Comparison of ENCODE assay signal across 14 mouse cellular contexts in genomic region chr10:77427610-77428009, GRCm38 (mm10). TPM values are rescaled to one million over a fixed set of nuclear protein-coding genes. Genes with fewer than 3 reads are reported as not detected.
DNase-seq lines count a peak whose midpoint lies in the region; ATAC-seq lines count a peak whose summit lies in the region.
"Had no signal": no experiment of that assay in that cellular context is flagged by ENCODE, and none has a peak within 500 bp of the region (broad histone marks: within the 10 kb centered on the region; RNA-seq: fewer than 3 reads in every experiment).

No protein-coding gene starts in this region.

- no peaks in the 10 kb centered on the region for H3K9me3 ChIP-seq in heart, embryonic 13.5 days
- H3K9me3 ChIP-seq in lung, embryonic 16.5 days (ENCODE audit: control insufficient read depth, low read length): no peaks in the 10 kb centered on the region
- H3K9me3 ChIP-seq in kidney, embryonic 16.5 days (ENCODE audit: low read length): no peaks in the 10 kb centered on the region
- H3K9me3 ChIP-seq: G1E; liver, embryonic 12.5 days; midbrain, embryonic 10.5 days had no signal

- H3K27ac ChIP-seq in heart, embryonic 13.5 days (replicated peaks): peak overlapping the region; percentile 66
- H3K27ac ChIP-seq in lung, embryonic 16.5 days (ENCODE audit: low read length): no peak overlapping the region
- no peak overlapping the region for H3K27ac ChIP-seq in kidney, embryonic 16.5 days (ENCODE audit: low read length)
- H3K27ac ChIP-seq: kidney, postnatal 0 days; liver, embryonic 12.5 days; midbrain, embryonic 10.5 days had no signal

- peak overlapping the region; percentile 17 for H3K9ac ChIP-seq in heart, embryonic 13.5 days
- no peak overlapping the region; the same call in 1 of the 2 replicates for H3K9ac ChIP-seq in lung, embryonic 16.5 days (ENCODE audit: low read length)
- H3K9ac ChIP-seq in kidney, embryonic 16.5 days (replicated peaks; ENCODE audit: low read length): no peak overlapping the region
- H3K9ac ChIP-seq: liver, embryonic 12.5 days had no signal

- no peaks in the 10 kb centered on the region for H3K27me3 ChIP-seq in heart, embryonic 13.5 days (replicated peaks)
- H3K27me3 ChIP-seq in lung, embryonic 16.5 days (ENCODE audit: control insufficient read depth, insufficient read depth, low read depth, low read length): no peaks in the 10 kb centered on the region
- no peaks in the 10 kb centered on the region for H3K27me3 ChIP-seq in kidney, embryonic 16.5 days (ENCODE audit: insufficient read depth, low read length)

- intact Hi-C loops in heart, postnatal 25 days (cut with DNase I): no loop called here

- WGBS in heart, embryonic 13.5 days: 20% methylated on average over 2 of the region's 2 CpGs
- WGBS in lung, embryonic 16.5 days: 31% methylated on average over 2 of the region's 2 CpGs
- WGBS in kidney, embryonic 16.5 days: 44% methylated on average over 2 of the region's 2 CpGs

- H3K4me2 ChIP-seq in heart, embryonic 13.5 days: no peak overlapping the region
- H3K4me2 ChIP-seq in lung, embryonic 16.5 days (ENCODE audit: low read depth, low read length): no peak overlapping the region
- H3K4me2 ChIP-seq in kidney, embryonic 16.5 days (replicated peaks; ENCODE audit: low read depth, low read length): no peak overlapping the region
- H3K4me2 ChIP-seq: liver, embryonic 12.5 days had no signal

- H3K4me1 ChIP-seq in heart, embryonic 13.5 days: peaks cover 19% of the 10 kb centered on the region
- no peaks in the 10 kb centered on the region for H3K4me1 ChIP-seq in lung, embryonic 16.5 days (replicated peaks; ENCODE audit: control insufficient read depth, insufficient read depth, low read length)
- no peaks in the 10 kb centered on the region for H3K4me1 ChIP-seq in kidney, embryonic 16.5 days (ENCODE audit: insufficient read depth, low read length)
- H3K4me1 ChIP-seq: liver, embryonic 12.5 days; midbrain, embryonic 10.5 days had no signal

- ATAC-seq in heart, embryonic 13.5 days (ENCODE audit: extremely low read depth, insufficient number of reproducible peaks, low FRiP score, low TSS enrichment): no peak
- peak; percentile 61; the same call in 1 of the 2 replicates for ATAC-seq in lung, embryonic 16.5 days (ENCODE audit: low read depth)
- no peak for ATAC-seq in kidney, embryonic 16.5 days (ENCODE audit: low FRiP score, low TSS enrichment)
- ATAC-seq: liver, embryonic 12.5 days had no signal

- DNase-seq in cerebellum, adult 18-20 months: peak; percentile 46 to 49
- no peak for DNase-seq in cerebellum, adult 11-12 months
- no peak for DNase-seq in heart, postnatal 25 days (ENCODE audit: low spot score)
- DNase-seq in lung, postnatal 14 days: no peak
- DNase-seq in gastrocnemius, postnatal 10 days: no peak
- DNase-seq: right cerebral cortex, adult 18-20 months had no signal

- H3K36me3 ChIP-seq in heart, embryonic 13.5 days: no peaks in the 10 kb centered on the region
- H3K36me3 ChIP-seq in lung, embryonic 16.5 days (ENCODE audit: control insufficient read depth, insufficient read depth, low read length): no peaks in the 10 kb centered on the region
- no peaks in the 10 kb centered on the region for H3K36me3 ChIP-seq in kidney, embryonic 16.5 days (ENCODE audit: insufficient read depth, low read length)
- H3K36me3 ChIP-seq: G1E; liver, embryonic 12.5 days; midbrain, embryonic 10.5 days had no signal

- H3K4me3 ChIP-seq in heart, embryonic 13.5 days: no peak overlapping the region
- no peak overlapping the region for H3K4me3 ChIP-seq in lung, embryonic 16.5 days (ENCODE audit: low read length)
- H3K4me3 ChIP-seq in kidney, embryonic 16.5 days (ENCODE audit: low read length): no peak overlapping the region
- H3K4me3 ChIP-seq: liver, embryonic 12.5 days; midbrain, embryonic 10.5 days; myocyte had no signal

RNA-seq across cellular contexts. Expression of gene Adarb1, which starts 9.5 kb away (rescaled TPM):
- 10.7 and 12.1 TPM in 2 replicates for polyA plus RNA-seq in heart, embryonic 13.5 days (2015; fragmentation: Nextera tagmentation; extraction: Ambion mirVana)
- total RNA-seq in heart, postnatal 25 days (2021): 10 to 100 TPM; 16.7 to 19.7 TPM
- 34.1 and 36.6 TPM in 2 replicates for polyA plus RNA-seq in lung, embryonic 16.5 days (2015; fragmentation: Nextera tagmentation; extraction: Ambion mirVana)
- total RNA-seq in gastrocnemius, postnatal 10 days (2021): 1 to 10 TPM; 7.5 to 9.2 TPM
- polyA plus RNA-seq in kidney, embryonic 16.5 days (2015; fragmentation: Nextera tagmentation; extraction: Ambion mirVana): 7.9 and 8.7 TPM in 2 replicates
- polyA plus RNA-seq: G1E had no signal

Comparison
In these comparisons a context has a peak if more than half of its experiments do, and no peak if none do; other contexts are left out.
1. DNase-seq: peak in cerebellum, adult 18-20 months (2 of 2); none in cerebellum, adult 11-12 months (single experiment), heart, postnatal 25 days (single experiment), lung, postnatal 14 days (single experiment) and gastrocnemius, postnatal 10 days (single experiment).